Mouse (Mus musculus): Measurements from ENCODE around the gene Ccdc15.
"Not testable (repeated sequence)": the region's sequence is repeated elsewhere in the genome, so short reads cannot be mapped to it uniquely, and the experiment has no call there.

Gene Ccdc15

GRCm38 (mm10) chr9:37351266-37351665 lies 3.0 kb upstream of the Ccdc15 start:
- no peak for DNase-seq (ENCODE audit: low read depth, low spot score)

- DNase-seq (ENCODE audit: low read depth, low spot score): no peak
Observed at GRCm38 (mm10) chr9:37349050-37349449, 818 bp upstream of the Ccdc15 start.

- DNase-seq (ENCODE audit: low read depth, low spot score): peak; percentile 59
Observed at GRCm38 (mm10) chr9:37347184-37347987, 846 bp downstream of the Ccdc15 start.

- DNase-seq (ENCODE audit: low read depth, low spot score): no peak
Observed at GRCm38 (mm10) chr9:37345406-37345805, 2.8 kb downstream of the Ccdc15 start.

- DNase-seq (ENCODE audit: low read depth, low spot score): peak; percentile 49
Observed at GRCm38 (mm10) chr9:37329456-37329855, 18.8 kb downstream of the Ccdc15 start.

GRCm38 (mm10) chr9:37301720-37302119 lies 46.5 kb downstream of the Ccdc15 start:
- peak; percentile 63 for DNase-seq (ENCODE audit: low read depth, low spot score)

GRCm38 (mm10) chr9:37300501-37300900 lies 47.7 kb downstream of the Ccdc15 start:
- DNase-seq (ENCODE audit: low read depth, low spot score): not testable (repeated sequence)

- DNase-seq (ENCODE audit: low read depth, low spot score): no peak
Observed at GRCm38 (mm10) chr9:37295586-37295985, 52.6 kb downstream of the Ccdc15 start.

GRCm38 (mm10) chr9:37266622-37267021 lies 81.6 kb downstream of the Ccdc15 start:
- peak; percentile 40 for DNase-seq (ENCODE audit: low read depth, low spot score)

- DNase-seq (ENCODE audit: low read depth, low spot score): no peak
Observed at GRCm38 (mm10) chr9:37255889-37256225, 92.4 kb downstream of the Ccdc15 start.

- peak; percentile 87 for DNase-seq (ENCODE audit: low read depth, low spot score)
Observed at GRCm38 (mm10) chr9:37255149-37255888, 92.9 kb downstream of the Ccdc15 start, which contains the start of gene Slc37a2. Slc37a2 (minus strand) TSS chr9:37255738.

- no peak for DNase-seq (ENCODE audit: low read depth, low spot score)
Observed at GRCm38 (mm10) chr9:37254531-37255110, 93.6 kb downstream of the Ccdc15 start.

GRCm38 (mm10) chr9:37250631-37251030 lies 97.6 kb downstream of the Ccdc15 start:
- DNase-seq (ENCODE audit: low read depth, low spot score): no peak

GRCm38 (mm10) chr9:37249976-37250375 lies 98.3 kb downstream of the Ccdc15 start:
- no peak for DNase-seq (ENCODE audit: low read depth, low spot score)

- peak; percentile 22 for DNase-seq (ENCODE audit: low read depth, low spot score)
Observed at GRCm38 (mm10) chr9:37248381-37248906, 99.8 kb downstream of the Ccdc15 start.

GRCm38 (mm10) chr9:37247429-37247828 lies 100.8 kb downstream of the Ccdc15 start:
- peak; percentile 45 for DNase-seq (ENCODE audit: low read depth, low spot score)

GRCm38 (mm10) chr9:37245810-37246209 lies 102.4 kb downstream of the Ccdc15 start:
- no peak for DNase-seq (ENCODE audit: low read depth, low spot score)

GRCm38 (mm10) chr9:37245404-37245803 lies 102.8 kb downstream of the Ccdc15 start:
- peak; percentile 14 for DNase-seq (ENCODE audit: low read depth, low spot score)

GRCm38 (mm10) chr9:37244600-37244999 lies 103.6 kb downstream of the Ccdc15 start:
- DNase-seq (ENCODE audit: low read depth, low spot score): no peak

GRCm38 (mm10) chr9:37242764-37243163 lies 105.5 kb downstream of the Ccdc15 start:
- DNase-seq (ENCODE audit: low read depth, low spot score): no peak

GRCm38 (mm10) chr9:37235951-37236737 lies 112.1 kb downstream of the Ccdc15 start:
- no peak for DNase-seq (ENCODE audit: low read depth, low spot score)

Data from A20 (cell line).